Mouse (Mus musculus) megakaryocyte, adult 5-6 weeks (primary cell): ENCODE results near the gene Cxcr1. TPM values are rescaled to one million over a fixed set of nuclear protein-coding genes. Genes with fewer than 3 reads are reported as not detected.

ENCODE experiments used
- ATAC-seq: 2 replicates; pipeline ENCODE4 v1.8.0; 2016; ENCODE audit warnings: mild to moderate bottlenecking, inconsistent platforms; ENCODE audit not compliant: poor library complexity, severe bottlenecking
- total RNA-seq, 2 experiments: library from RNA; stranded (forward) in 1 of 2; stranded (reverse) in 1 of 2; fragments of 153-499, 151-499 nt in 1 of 2; fragments of 221-1000, 200-1000 nt in 1 of 2; gene quantifications; 2 replicates each; pipeline versions ENCODE4 v1.2.3 to v1.2.4; 2015 to 2017

Gene Cxcr1
- total RNA-seq, 2 experiments from 2014 or later = 0.18 to 0.20 TPM

GRCm38 (mm10) chr1:74196621-74197419 lies 2.4 kb upstream of the Cxcr1 start:
- ATAC-seq = no peak

- ATAC-seq = peak; percentile 98
Observed at GRCm38 (mm10) chr1:74195961-74196360, 1.5 kb upstream of the Cxcr1 start.

DNA sequence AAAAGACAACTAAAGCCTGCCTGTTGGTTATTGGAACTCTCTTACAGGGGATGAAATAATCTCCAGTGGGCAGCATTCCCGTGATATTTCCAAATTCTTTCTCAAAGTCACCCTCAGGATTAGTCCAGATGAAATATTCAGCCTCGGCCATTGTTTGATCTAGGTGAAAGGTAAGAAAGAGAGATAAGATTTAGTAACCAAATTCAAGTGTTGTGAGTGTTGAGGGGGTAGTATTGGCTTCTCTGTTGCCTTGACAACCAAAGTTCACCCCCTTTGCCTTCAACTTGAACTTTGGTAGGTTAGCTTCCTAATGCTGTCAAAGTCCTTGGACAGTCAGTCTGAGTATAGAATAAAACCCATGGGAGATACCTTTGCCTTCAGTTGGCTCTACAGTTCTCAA lies 1.7 kb downstream of the Cxcr1 start:
- ATAC-seq = no peak

GRCm38 (mm10) chr1:74190471-74190870 lies 4.0 kb downstream of the Cxcr1 start:
- ATAC-seq = no peak

DNA sequence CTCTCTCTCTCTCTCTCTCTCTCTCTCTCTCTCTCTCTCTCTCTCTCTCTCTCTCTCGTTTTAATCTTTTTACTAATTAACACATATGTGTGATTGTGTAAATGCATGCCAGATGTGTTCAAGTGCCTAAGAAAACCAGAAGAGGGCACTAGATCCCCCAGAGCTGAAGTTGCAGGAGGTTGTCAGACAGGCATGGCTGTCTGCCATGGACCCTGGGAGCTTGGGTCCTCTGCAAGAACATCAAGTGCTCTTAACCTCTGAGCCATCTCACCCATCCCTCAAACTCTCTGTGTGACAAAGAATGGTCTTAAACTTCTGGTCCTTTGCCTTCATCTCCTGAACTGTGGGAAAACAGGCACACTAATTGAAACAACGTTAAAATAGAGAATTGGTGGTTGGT lies 11.4 kb downstream of the Cxcr1 start:
- ATAC-seq = no peak

- 0 out of 2 replicates have a peak, but pooled peaks have one; percentile 34 for ATAC-seq
Observed at GRCm38 (mm10) chr1:74181462-74181861, 13.0 kb downstream of the Cxcr1 start.

GRCm38 (mm10) chr1:74179624-74180408 lies 14.6 kb downstream of the Cxcr1 start:
- ATAC-seq = no peak

DNA sequence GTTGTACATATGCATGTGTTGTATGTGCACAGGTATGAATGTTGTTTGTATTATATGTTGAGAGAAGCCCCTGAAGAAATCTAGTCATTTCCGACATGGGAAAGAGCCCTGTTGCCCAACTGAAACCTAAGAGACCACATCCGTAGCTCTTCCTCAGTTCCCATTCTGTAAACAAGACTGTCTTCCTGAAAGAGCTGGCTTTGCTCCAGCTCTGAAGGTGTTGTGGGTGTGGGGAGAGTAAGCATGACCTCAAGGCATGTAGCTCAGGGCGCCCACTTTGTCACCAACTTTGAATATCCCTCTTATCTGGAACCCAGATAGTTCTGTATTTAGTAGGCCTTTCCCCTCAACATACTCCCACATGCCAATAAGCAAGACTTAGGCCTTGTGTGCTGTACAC lies 15.8 kb downstream of the Cxcr1 start:
- peak; percentile 85 for ATAC-seq

DNA sequence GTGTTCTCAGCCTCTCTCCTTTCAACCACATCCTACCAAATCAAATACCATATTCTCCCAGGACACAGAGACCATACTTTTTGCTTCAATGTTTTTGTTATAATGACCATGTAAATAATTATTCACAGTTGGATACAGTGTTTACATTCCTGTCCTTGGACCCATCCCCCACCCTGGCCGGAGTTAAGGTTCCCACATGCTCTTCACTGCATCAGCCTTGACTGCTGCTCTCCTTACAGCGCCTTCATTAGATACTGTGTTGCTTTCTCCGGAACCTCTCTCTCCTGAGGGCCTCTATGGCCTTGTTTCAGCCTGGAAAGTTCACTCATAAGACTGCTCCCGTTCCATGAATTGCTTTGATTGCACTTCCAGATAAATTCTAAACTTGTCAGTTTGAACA lies 18.7 kb downstream of the Cxcr1 start:
- ATAC-seq = no peak

GRCm38 (mm10) chr1:74172722-74173121 lies 21.7 kb downstream of the Cxcr1 start:
- ATAC-seq = no peak

GRCm38 (mm10) chr1:74169721-74170120 lies 24.7 kb downstream of the Cxcr1 start:
- ATAC-seq = no peak

- peak; percentile 98 for ATAC-seq
Observed at GRCm38 (mm10) chr1:74167136-74167535, 27.3 kb downstream of the Cxcr1 start.

- no peak for ATAC-seq
Observed at GRCm38 (mm10) chr1:74160036-74160435, 34.4 kb downstream of the Cxcr1 start.

GRCm38 (mm10) chr1:74159613-74160012 lies 34.8 kb downstream of the Cxcr1 start:
- peak; percentile 55 for ATAC-seq

DNA sequence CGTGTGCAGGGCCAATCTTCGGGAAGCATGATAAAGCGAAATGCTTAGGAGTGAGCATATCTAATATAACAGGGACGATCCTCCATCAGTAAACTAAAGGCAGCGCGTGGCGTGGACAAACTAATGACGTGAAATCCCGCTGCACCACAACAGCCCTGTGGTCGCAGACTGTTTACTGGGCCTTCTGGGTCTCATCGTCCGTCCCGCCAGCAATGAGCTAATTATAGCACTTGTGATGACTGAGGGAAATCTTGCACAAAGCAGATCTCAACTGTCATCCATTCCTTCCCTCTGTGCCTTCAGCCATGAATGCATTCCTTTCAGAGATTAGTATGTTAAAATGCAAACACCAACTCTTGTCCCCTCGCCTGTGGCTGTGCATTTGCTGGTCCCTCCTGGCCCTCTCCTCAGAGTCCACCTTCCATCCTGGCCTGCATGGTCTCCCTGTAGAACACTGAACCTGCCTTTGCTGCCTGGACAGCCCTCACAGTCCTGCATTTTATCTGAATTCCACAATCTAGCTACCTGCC lies 38.0 kb downstream of the Cxcr1 start:
- ATAC-seq = no peak

DNA sequence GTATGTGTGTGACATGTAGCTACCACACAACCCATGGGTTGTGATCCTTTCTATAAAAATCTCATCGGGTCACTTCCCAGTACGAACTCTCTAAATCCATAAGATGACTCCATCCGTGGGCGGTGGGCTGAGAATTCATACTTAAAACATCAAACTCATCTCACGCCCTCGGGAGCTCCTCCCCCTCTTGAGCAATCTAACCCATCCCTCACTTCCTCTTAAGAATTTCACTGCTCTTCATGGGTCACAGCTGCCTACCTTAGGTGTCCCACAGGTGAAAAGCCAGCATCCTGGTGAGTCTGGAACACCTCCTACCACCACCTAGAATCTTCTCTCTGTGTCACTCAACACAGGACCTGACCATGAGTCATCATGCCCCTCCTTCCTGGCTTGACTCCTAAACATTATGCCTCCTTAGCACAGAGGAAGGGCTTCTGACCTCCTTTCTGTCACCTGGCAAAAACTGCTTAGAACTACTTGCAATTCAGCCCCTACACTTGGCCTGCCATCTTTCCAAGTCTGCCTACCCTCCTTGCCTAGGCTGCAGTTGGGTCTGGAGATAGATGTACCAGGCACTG lies 38.9 kb downstream of the Cxcr1 start:
- ATAC-seq = peak; percentile 72

- ATAC-seq = peak; percentile 53
Observed at GRCm38 (mm10) chr1:74153461-74154184, 40.8 kb downstream of the Cxcr1 start, which contains the start of gene Cxcr2. Gene Cxcr2, plus strand, starts transcription at chr1:74153989.

DNA sequence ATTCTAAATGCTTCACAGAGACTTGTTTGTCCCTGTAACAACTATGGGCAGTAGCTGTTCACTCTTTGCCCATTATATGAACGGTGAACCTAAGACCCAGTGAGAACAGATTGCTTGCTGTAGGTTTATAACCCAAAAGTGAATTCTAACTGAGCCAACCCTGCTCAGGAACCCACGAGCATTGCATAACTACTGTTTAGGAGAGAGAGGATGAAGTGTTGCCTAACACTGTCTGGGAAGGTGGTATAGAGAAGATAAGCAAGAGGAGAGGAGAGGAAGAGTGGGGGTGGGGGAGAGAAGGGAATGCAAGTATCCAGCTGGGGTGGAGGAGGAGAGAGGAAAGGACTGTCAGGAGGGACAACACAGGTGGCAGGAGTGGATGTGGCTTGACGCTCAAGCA lies 43.3 kb downstream of the Cxcr1 start:
- ATAC-seq = no peak

- ATAC-seq = no peak
Observed at GRCm38 (mm10) chr1:74150101-74150500, 44.3 kb downstream of the Cxcr1 start.

GRCm38 (mm10) chr1:74149106-74149885 lies 45.1 kb downstream of the Cxcr1 start:
- ATAC-seq = peak; percentile 58
